Mouse (Mus musculus) gastrocnemius, adult 18-20 months (tissue): Measurements from ENCODE around the gene Cldn6. TPM values are rescaled to one million over a fixed set of nuclear protein-coding genes. Genes with fewer than 3 reads are reported as not detected.

Experiments used
- DNase-seq: peaks from one replicate; pipeline ENCODE4 v3.0.0; 2021; ENCODE audit warnings: low spot score
- total RNA-seq, 2 experiments: library from RNA; stranded (reverse); gene quantifications; 2 replicates each; pipeline ENCODE4 v1.2.3; 2021

Cldn6 gene
- total RNA-seq, 2 experiments from 2014 or later = not detected

DNA sequence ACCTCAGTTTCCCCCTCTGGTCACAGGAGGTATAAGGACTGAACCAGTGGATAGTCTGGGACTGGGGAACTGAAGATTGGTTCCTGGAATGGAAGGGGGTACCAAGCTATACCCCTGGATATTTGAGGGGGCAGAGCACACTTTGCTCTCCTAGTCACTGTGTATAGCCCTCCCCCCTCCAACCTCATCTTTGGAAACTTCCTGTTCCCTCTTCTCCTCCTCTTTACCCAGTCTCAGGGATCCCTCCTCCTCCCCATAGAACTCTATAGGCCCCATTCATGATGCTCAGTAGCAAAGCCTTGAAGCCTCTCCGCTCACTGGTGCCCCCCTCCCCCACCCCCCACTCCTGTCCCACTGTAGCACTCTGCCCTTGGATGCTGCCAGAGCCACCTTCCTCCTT lies 40.4 kb downstream of the Cldn6 start:
- no peak for DNase-seq

DNA sequence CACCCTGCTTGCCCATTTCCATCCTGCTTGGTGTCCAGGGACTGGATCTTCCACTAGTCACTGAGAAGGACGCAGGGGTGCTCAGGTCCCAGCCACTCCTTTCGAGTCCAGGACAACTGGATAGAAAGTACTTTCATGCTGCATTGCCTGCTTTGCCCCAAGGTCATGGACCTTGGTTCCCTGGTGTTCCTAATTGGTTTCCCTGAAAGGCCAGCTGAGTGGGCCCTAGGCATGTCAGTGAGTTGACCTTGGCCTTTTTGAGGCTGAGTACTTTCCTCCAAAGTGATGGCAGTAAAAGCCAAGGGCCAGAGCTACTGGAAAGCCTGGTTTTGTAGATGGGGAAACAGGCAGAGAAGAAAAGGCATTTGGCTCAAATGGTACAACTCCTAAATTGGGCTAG lies 42.8 kb downstream of the Cldn6 start:
- no peak for DNase-seq

DNA sequence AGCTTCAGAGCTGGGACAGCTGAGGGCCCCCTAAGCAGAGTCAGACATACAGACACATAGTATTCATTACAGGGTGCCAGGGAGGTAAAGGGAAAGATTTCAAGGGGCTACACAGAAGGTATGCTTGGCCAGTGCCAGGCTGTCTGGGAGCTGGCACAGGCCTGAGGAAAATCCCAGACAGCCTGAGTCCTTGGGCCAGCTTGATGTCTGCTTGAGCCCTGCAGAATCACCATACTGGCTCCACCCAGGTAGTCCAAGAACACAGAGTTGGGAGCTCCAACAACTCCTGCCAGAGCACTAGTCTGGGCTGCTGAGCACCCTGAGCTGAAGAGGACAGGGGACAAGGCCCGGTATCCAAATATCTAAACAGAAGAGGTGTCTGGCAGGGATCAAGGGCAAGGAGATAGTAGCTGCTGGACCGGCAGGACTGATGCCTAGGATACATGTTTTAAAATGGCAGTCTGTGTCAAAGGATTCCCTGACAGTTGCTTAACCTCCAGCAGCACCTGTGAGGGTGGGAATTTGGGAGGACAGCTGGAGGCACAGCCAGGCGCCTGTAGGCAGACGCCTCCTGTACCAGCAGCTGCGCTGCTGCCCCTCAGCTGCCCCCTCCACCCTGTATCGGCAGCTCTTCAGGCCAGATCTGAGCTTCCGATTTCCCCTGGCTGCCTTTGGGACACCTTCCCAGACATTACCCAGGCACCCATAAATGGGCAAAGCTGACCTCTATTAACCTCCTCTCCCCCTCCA lies 43.5 kb downstream of the Cldn6 start, which contains the start of gene 1520401A03Rik:
1520401A03Rik (minus strand) TSS at position 408 of the 750 bp plus-strand sequence.
- no peak for DNase-seq

DNA sequence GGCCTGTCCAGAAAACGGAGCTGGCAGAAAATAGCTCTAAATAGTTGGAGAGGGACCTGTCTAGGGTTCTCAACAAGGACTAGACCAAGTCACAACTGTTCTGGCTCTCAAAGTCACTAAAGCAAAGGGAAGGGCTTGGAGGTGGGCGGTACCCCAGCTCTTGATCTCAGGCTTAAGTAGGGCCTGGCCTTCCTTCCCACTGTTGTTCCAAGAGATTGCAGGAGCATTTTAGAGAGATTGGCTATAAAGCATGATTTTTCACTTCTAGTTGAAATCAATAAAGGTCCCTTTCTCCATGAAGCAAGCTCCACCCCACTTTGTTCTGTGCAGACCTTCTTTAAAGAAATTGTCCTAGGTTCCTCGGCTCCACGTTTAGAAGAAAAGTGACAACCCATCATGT lies 46.4 kb downstream of the Cldn6 start:
- DNase-seq = no peak

DNA sequence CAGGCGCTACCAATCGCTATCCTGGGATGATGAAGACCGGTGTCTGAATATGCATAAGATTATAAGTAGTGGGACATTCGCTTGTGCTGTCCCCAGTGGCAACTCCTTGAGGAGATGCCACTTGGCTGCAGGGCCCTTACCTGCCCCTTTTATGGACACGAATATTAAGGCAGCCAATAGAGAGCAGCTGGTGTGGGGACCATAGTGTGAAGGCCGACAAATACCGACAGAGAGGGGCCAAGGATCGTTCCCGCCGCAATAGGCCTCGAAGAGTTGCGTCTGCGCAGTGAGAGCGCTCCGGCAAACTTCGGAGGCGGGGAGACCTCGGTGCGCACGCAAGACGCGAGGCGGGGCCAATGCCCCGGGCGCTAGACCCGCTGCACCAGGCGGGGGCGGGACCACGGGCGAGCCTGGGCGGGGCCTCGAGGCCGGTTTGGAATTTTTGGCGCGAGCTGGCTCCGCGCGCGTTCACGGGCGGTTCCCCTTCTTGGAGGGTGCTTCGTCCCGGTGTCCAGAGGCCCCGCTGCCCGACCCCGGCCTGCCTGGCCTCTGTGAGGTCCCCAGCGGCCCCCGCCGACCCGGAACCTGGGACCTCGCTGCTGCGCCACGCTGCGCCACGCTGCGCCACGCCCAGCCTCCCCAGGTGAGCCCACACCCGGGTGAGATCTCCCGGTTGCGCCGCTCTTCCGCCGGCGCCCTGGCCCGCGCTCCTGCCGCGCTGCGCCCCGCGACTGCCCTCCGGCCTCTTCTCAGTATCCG lies 47.1 kb downstream of the Cldn6 start, which contains the start of gene Pkmyt1:
Pkmyt1 (plus strand) TSS at position 338 of the 759 bp plus-strand sequence.
- peak; percentile 94 for DNase-seq

DNA sequence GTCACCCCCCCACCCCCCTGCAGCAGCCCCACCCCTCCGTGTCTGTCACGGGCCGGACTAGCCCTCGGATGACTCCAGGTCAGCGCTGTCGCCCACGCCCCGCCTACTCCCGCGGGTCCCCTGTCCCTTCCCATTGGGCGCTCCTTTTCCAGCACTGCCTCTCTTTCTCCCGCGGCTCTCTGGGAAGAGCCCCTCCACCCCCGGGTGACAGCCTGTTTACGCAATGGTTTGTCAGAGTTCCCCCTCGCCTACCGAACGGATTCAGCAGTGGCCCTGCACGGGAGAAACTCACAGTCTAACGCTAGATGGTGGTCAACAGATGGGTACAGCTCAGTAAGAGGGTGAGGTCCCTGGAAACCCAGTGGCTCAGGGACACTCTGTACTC lies 47.7 kb downstream of the Cldn6 start:
- DNase-seq = peak; percentile 81

DNA sequence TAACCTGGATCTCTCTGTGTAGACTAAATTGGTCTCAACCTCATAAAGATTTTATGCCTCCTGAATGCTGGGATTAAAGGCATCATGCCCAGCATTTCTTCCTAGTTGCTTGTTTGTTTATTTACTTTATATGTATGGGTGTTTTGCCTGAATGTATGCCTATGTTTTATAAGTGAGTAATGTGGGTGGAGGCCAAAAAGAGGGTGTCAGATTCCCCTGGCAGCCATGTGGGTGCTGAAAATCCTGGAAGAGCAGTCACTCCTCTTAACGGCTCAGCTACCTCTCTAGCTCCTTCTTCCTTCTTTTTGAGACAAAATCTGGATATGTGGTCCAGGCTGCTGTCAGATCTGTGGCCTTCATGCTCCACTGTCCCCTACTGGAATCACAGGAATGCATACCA lies 51.4 kb downstream of the Cldn6 start:
- no peak for DNase-seq

Other genes with a start within 250 kb of the Cldn6 start
- gene Vmn2r117, start 199.6 kb upstream of the Cldn6 start, total RNA-seq = not detected
- 1 to 10 TPM; 2.1 to 2.8 TPM for gene Zfp213, start 115.0 kb upstream of the Cldn6 start, total RNA-seq
- gene Zfp13, start 79.8 kb upstream of the Cldn6 start, total RNA-seq = 1 to 10 TPM; 2.5 to 2.9 TPM
- not detected for gene Zscan10, start 78.4 kb upstream of the Cldn6 start, total RNA-seq
- gene Mmp25, start 34.0 kb upstream of the Cldn6 start, total RNA-seq = under 1 TPM in 1 of 2 experiments, not detected in 1; 0.07 TPM
- gene Bicdl2, start 18.7 kb upstream of the Cldn6 start, total RNA-seq = not detected
- gene Hcfc1r1, start 5.7 kb upstream of the Cldn6 start, total RNA-seq = 100 to 1,000 TPM; 135 to 138 TPM
- gene Thoc6, start 5.4 kb upstream of the Cldn6 start, total RNA-seq = 1 to 10 TPM; 6.9 to 9.9 TPM
- gene Tnfrsf12a, start 1.8 kb upstream of the Cldn6 start, total RNA-seq = 10 to 100 TPM; 19.6 to 99.5 TPM
- under 1 TPM in 1 of 2 experiments, not detected in 1; 0.21 TPM for gene Cldn9, start 4.8 kb downstream of the Cldn6 start, total RNA-seq
- gene 1520401A03Rik, start 43.5 kb downstream of the Cldn6 start, total RNA-seq = not detected
- under 1 TPM; 0.32 to 0.57 TPM for gene Pkmyt1, start 47.1 kb downstream of the Cldn6 start, total RNA-seq
- 1 to 10 TPM; 2.3 to 2.8 TPM for gene Paqr4, start 61.6 kb downstream of the Cldn6 start, total RNA-seq
- gene Kremen2, start 66.6 kb downstream of the Cldn6 start, total RNA-seq = not detected
- gene Flywch1, start 92.4 kb downstream of the Cldn6 start, total RNA-seq = 10 to 100 TPM; 50.0 to 59.2 TPM
- gene Flywch2, start 106.8 kb downstream of the Cldn6 start, total RNA-seq = not detected
- gene Srrm2, start 111.3 kb downstream of the Cldn6 start, total RNA-seq = 100 to 1,000 TPM; 145 to 160 TPM
- 100 to 1,000 TPM; 394 to 418 TPM for gene Elob, start 149.9 kb downstream of the Cldn6 start, total RNA-seq
- gene Prss33, start 156.8 kb downstream of the Cldn6 start, total RNA-seq = not detected
- gene Prss32, start 164.6 kb downstream of the Cldn6 start, total RNA-seq = not detected
- gene Prss41, start 164.9 kb downstream of the Cldn6 start, total RNA-seq = not detected
- gene Prss21, start 188.8 kb downstream of the Cldn6 start, total RNA-seq = not detected
- gene Dcpp1, start 201.6 kb downstream of the Cldn6 start, total RNA-seq = not detected
- gene Dcpp2, start 201.6 kb downstream of the Cldn6 start, total RNA-seq = not detected
- gene Dcpp3, start 238.2 kb downstream of the Cldn6 start, total RNA-seq = not detected